Mouse (Mus musculus) lung, postnatal 0 days (tissue): ENCODE data around the gene Lrrn2.

Source experiments
- CTCF ChIP-seq: IDR thresholded peaks from 2 replicates; pipeline ENCODE4 v1.5.1; 2016; ENCODE audit warnings: antibody characterized with exemption, mild to moderate bottlenecking
- EP300 ChIP-seq: IDR thresholded peaks from 2 replicates; pipeline ENCODE4 v1.6.1; 2016; ENCODE audit warnings: antibody characterized with exemption, mild to moderate bottlenecking, control low read depth

DNA sequence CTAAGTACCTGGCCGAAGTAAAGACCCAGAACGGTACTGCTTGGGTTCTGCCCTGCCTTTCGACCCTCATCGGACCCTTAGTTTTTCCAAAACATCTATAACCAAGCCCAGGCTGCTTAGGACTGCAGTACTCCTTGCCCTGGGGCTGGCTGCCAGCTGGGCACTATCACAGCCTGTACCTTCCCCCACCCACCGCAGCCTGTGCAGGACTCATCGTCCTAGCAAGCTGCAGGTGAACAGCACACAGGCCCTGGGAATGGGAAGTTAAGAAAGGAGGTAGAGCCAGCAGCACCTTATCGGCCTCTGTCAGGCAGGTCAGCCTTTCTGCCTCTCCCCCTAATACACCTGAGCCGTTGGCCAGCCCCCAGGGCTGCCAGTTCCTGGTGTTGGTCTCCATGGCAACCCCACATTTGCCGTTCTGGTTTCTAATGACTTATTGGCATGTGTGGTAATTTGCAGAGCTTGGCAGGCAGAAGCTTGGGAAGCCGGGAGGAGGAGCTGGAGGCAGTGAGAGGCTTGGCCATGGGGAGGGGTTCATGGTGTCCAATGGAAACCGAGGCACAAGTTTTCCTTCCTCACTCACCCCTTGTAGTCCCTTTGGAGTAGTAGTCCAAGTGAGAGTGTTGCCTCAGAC is 10.2 kb downstream of the Lrrn2 start:
- TF ChIP-seq EP300 (no peak), CTCF (no peak)
